Mouse (Mus musculus) gonadal fat pad, adult 2 months (tissue): Measurements from ENCODE around the gene Ceacam16. TPM values are rescaled to one million over a fixed set of nuclear protein-coding genes. Genes with fewer than 3 reads are reported as not detected.

ENCODE experiments used
- DNase-seq: peaks from one replicate; pipeline ENCODE4 v3.0.0-alpha.2; 2012; ENCODE audit warnings: low read depth
- polyA plus RNA-seq: library from polyadenylated mRNA; depleted of rRNA; stranded (reverse); fragments of >200 nt; gene quantifications from 2 replicates; pipeline ENCODE4 v1.2.3, GENCODE M21; 2012; rRNA removed

Ceacam16 gene
- polyA plus RNA-seq: 0.22 and 0.57 TPM in 2 replicates

DNA sequence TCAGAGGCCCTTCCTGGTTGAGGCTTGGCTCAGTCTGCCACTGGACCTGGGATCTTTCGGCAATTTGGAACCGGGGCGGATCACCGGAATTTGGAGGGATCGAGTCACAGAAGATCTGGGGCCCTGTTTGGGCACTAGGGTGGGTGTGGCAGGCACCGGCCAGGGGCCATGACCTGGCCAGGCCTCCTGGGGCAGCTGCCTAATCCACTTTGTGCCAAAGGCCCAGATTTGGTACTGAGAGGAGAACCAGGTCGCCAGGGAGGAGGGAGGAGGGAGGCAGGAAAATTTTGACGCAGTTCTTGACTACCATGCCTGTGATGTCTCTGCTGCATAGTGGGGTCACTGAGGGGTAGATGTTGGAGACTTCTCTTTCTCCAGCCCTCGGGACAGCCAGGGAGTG is at the start of gene Ceacam16:
TSS of gene Ceacam16 (minus strand) at position 101 of the 400 bp plus-strand sequence.
- no peak for DNase-seq

DNA sequence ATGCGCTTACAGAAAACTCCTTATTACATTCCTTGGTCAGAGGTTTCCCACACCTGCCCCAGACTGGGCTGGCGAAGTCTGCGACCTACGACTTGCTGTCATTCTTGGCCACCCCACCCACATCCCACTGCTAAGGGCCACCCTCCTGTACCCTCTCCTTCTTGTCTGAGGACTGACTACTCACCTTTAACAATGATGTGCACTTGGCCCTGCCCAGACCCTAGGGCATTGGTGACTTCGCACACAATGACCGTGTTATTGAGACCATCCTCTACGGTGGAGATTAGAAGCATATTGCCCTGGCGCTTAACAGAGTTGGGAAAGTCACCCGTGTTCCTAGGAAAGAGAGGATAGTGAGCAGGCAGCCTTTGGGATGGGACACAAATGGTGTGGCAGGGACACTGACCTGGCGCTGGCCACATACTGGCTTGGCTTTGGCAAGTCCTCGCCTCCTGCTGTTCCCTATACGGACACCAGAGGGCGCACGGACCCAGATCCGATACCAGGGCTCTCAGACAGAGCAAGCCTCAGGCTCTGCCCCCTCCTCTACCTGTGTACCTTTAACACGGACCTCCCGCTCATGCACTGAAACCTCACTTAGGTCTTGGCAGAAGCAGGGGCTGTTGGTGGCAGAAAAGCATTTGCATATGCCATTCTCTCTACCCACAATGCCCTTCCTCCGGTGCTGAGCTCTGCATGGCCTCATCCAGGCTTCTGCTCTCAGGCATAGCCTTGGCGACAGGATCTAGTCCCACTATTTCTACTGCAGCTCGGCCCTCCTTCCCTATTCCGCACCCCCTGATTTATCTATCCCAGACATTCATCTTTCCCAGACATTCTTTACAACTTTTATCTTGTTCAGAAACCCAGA is 49.6 kb upstream of the Ceacam16 start:
- DNase-seq: no peak

DNA sequence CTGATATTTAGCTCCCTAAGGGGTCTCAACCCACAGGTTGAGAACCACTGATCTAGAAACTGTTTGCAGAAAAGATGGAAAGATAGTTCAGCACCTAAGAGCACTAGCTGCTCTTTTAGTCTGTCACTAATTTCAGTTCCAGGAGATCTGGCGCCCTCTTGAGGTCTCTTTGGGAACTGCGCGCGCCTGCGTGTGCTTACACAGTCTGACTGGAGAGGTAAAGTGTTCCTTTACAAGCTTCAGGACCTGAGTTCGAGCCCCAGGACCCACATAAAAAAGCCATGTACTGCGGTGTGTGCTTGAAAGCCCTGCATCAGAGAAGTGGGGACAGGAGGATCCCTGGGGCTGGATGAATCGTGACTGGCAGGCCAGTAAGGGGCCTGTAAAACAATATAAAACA is 28.8 kb upstream of the Ceacam16 start:
- DNase-seq: no peak

GRCm38 (mm10) chr7:19887849-19888248 is 26.8 kb upstream of the Ceacam16 start, which contains the start of gene Ceacam19:
Gene Ceacam19 (minus strand): TSS chr7:19887965.
- DNase-seq: no peak

- no peak for DNase-seq
These were observed 19.7 kb upstream of the Ceacam16 start for GRCm38 (mm10) chr7:19880754-19881153.

DNA sequence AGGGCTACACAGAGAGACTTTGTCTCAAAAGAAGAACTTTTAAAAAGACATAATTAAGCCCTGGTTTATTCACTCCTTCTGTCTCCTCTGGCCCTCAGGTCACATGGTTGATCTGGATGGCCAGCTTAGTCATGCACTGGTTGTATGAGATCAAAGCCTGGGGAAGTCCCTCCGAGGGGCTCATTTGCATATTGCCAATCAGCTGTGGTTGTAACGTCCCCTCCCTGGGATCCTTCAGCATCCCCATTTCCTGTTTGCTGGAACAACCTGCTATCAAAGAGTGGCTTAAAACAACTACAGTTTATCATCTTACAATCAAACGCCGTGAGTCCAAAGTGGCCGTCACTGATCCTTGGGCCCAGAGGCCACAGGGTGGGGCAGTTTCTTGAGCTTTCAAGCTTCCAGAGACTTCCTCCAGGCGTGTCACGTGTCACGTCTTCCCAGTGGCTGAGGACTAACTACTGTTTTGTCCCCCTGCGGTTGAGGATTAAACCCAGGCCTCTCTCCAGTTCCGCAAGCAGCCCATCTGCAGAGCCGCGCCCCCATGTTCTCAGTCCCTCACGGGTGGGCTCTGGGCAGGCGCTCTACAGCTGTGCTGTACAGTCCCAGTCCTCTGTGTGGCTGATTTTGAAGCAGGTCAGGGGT is 15.8 kb upstream of the Ceacam16 start:
- DNase-seq: no peak

DNA sequence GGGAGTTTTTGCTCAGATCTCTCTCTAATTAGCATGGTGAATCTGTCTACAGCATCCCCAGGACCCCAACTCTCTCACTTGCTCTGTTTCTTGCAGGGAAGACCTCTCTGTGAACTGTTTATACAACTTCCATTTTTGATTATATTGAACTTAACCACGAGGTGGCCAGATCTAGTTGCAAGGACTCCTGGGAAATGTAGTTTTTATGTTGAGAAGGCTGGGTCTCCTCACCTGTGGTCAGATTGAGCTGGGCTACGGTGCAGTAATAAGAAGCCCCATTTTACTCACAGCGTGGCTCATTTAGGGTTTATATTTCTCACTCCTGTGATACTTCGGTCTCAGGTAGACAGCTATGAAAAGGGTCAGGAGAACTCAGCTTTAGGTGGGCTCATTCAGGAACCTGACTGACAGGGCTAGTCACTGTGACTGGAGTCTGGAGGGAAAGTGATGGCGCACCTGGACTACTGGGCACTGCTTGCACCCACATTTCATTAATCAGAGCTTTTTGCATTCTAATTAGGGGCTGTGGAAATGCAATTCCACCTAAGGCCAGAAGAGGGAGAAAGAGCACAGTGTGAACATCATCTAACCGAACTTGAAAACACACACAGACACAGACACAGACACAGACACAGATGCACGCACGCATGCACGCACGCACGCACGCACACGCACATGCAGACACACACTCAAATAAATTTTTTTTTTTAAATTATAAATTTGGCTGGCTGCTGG is 15.0 kb upstream of the Ceacam16 start:
- DNase-seq: no peak

DNA sequence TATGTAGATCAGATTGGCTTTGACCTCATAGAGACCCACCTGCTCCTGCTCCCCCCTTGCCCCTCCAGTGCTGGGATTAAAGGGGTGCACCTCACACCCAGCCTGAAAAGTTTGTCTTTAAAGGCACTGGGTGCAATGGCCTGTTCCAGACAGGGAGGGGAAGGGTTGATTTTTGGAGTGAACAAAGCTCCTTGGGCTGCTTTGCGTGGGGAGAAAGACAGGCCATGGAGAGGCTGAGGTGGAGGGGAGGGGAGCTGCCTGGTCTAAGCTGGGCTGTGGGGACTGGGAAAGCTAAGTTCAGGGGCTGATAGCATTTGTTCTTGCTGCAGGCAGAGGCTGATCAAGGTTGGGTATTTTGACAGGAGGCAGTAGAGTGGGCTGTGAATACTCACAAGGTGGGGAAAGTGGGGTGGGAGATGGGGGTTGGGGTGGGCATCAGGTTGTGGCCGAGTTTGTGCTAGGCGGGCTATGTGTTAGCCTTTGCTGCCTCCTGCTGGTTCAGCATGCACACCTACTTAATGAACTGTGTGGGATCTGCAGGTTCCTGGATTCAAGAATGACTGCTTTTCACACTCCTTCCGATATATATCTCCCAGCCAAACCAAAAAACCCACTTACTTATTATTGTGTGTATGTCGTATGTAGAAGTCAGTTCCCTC is 11.0 kb upstream of the Ceacam16 start:
- DNase-seq: no peak

DNA sequence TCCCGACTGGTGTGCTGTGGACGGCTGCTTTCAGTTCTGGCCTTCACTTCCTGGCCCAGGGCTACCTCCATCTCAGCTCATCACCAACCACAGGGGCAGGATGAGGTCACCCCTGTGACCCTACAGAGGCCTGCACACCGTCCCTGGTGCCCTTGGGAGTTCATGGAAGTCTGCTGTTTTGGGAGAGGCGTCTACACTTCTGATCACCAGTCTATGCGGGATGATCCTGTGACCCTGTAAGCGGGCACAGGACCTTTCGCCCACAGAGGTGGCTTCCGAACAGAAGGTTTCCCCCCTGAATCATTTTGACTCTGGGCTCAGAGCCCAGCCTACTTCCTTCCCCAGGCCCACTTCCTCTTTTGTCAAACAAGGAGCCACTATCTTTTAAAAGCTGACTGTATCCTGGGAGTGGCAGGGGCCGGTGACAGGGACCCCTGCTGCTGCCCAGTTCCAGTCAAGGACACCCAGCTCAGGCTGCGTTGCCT is 10.1 kb upstream of the Ceacam16 start:
- DNase-seq: no peak

- DNase-seq: no peak
These were observed 6.8 kb upstream of the Ceacam16 start for GRCm38 (mm10) chr7:19867751-19868399.

DNA sequence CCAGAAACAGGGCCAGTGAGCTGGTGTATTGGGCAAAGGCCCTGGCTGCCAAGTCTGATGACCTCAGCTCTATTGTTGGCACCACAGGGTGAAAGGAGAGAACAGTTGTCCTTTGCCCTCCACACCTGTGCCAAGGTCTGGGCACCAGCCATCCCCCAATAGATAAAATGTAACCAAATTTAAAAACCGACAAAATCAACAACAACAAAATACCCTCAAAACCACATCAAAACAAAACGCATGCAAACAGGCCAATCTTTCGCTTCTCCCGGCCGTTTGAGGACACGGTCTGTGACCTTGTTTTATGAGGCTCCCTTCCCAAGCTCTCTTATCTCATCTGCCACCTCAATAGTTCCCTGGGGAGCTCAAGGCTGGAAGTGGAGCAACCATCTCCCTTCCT is 5.4 kb upstream of the Ceacam16 start:
- DNase-seq: no peak

DNA sequence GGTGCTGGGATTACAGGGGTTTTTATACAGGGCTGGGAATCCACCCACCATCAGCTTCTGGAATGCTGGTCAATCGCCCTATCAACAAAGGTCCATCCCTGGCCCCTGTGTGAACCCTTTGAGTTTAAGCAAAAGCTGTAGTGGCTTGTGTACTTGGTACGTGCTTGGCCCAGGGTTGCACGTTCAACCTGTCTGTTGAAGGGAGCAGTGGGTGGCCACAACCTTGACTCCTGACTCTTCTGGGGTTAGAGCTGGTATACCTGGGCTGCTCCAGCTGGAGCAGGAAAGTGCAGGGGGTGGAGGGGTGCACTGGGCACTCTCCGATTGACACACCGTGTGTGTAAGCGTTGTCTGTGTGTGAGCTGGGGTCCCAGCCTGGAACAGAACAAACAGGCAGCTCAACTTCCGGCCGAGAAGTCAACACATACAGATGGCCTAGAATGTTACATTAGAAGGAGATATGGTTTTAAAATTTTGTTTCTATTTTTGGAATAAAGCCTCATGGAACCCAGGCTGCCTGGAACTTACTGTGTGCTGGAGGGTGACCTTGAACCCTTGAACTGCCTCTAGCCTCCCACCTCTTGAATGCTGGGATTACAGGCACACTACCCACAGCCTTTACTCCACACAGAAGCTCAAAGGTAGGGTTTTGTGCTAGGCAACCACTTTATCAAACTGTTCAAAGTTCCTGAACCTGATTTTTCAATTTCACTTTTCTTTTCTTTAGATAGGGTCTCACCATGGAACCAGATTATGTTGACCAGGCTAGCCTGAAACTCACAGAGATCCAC is 4.3 kb upstream of the Ceacam16 start:
- no peak for DNase-seq

DNA sequence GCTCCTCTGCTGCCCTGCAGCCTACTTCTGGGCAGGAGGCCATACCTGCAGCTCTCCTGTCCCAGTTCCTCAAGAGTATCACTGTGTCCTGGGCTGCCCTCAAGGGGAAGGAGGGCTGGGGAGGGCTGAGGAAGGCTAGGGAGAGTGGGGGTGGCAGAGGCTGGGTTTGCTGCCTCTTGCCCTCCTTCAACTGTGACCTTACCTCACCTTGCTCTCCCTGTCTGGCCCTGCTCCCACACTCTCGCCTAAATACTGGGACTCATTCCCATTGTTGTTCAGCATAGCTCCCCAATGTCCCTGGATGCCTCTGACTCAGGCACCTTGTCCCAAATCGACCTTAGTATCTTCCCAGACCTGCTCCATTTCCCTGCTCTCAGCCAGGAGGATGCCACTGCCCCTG is 3.1 kb upstream of the Ceacam16 start:
- no peak for DNase-seq

DNA sequence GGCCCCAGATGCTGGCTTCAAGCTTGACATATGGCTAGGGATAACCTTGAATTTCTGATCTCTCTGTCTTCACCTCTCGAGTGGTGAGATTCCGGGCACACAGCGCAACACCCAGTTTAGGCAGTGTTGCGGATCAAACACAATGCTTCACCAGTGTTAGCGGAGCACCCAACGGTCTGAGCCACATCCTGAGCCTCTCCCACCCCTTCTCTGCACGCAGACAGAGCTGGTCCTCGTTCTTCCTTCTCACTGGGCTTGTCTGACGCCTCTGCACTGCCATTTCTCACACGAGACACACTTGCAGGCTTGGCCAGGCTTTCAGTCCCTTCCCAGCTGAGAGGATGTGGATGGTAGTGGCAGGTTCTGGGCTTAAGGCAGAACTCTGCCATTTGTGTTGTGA is 1.4 kb downstream of the Ceacam16 start:
- DNase-seq: no peak

DNA sequence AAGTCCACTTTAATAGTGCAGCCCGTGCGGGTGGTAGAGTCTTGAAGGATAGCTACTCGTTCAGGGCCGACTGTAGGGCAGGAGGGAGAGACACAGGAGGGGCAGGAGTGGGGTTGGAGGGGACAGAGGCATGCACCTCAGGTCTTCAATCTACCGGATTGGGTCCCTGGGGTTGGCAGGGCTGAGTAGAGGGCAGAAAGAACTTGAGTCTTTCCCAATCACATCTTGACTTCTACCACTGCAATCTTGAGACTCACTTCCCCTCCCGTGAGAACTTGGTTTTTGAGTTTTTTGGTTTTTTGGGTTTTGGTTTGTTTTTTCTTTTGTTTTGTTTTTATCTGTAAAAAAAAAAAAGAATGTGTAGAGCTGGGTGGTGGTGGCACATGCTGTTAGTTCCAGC is 4.8 kb downstream of the Ceacam16 start:
- no peak for DNase-seq

DNA sequence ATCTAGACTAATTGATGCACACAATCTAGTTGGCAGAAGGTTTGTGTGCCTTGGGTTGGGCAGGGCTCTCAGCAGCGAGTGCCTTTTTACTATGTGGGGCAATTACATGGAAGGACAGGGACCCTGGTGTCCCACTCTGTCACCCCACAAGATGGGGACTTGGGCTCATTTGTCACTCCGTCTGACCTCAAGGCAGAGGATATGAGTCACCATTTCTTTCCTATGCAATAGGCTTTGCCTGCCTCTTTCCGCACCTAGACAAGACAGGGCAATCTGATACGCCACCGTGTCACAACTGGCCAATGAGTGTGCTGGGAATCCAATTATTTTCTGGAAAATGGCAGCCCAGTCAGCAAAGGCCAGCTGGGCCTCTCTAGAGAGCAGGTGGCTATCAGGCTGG is 5.4 kb downstream of the Ceacam16 start:
- DNase-seq: no peak

- DNase-seq: no peak
These were observed 7.6 kb downstream of the Ceacam16 start for GRCm38 (mm10) chr7:19853526-19853925.

DNA sequence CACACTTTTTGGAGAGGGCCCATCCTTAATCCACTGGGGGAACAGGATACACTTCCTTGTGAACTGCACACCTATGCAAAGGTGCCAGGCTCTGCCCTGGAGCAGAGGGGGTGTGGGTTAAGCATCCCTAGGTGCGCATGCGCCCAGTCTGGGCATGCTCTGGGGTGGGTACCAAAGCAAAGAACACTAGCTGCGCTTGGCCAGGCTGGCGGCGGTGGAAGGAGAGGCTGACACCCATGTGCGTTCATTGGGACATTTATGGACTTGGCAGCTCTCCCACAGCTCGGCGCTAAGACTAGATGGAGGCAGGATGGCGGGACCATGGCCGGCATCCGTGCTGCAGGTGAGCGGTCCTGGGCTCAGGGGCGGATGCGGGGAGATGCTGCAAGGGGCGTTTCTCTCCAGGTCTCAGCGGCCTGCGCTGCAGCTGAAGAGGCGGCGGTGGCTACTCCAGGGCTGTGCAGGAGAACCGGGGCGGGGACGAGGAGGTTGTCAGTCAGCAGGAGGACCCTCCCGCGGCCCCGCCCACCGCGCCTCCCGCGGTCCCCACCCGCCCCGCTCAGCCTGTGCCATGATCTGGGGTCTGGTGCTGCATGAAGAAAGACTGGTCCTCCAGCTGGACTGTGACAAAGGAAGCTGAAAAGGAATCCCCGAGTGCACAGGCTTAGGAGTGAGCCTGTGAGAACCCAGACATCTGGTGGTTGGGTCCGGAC is 9.1 kb downstream of the Ceacam16 start, which contains the start of gene Gm19345:
TSS of gene Gm19345 (plus strand) at position 146 of the 713 bp plus-strand sequence.
- DNase-seq: no peak

DNA sequence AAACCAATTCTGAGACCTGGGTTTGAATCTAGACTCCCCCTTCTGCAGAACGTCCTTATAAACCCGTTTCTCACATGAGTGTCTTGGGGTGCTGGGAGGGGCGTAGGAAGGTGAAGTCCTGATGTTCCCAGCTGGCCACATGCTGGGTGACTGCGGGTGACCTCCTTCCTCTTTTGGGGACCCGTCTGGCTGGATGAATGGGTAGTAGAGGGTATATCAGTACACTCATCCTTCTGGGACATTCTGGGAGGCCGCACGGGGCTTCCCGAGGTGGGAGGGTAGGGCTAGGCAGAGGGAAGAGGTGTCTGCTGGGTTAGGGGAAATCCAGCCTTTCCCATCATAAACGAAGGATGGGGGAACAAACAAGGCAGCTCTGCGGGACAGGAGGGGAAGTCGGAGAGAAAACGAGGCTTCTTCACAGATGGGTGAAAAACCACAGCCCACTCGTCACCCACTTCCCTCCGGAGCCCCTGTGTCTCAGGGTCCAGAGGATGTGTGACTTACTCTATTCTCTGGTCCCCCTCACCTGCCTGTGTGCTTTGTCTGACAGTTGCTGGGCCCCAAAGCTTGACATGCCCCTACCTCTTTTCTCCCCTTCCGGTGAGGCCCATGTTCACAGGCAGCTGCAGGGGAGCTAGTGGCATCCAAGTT is 16.5 kb downstream of the Ceacam16 start:
- DNase-seq: no peak
